Mouse (Mus musculus): ENCODE measurements around the gene Fxyd7.

DNA sequence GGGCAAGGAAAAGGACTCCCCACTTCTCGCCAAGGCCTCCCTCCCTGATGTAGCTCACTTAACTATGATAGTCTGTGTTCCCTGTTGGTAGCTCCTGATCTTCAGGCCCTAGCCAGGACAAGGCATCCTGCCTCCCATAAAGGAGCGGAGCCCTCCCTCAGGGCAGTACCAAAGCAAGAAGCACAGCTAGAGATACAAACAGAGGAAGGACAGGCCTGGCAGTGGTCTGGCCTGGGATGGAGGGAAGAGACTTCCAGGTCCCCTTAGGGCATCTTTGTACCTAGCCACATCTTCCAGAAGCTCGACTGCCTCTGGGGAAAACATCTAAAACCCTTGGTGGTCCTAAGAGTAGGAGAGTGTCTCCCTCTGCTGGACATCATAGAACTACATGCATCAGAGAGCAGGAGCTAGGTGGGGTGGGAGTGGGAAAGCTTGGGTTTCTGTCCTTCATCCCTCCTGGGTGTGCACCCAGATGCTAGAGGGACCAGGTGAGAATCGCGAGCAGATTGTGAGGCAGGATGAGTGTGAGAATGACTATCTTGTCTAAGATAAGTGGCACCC lies 26.7 kb upstream of the Fxyd7 start:
- TF ChIP-seq CTCF (IDR thresholded peaks at IDR 0.05; ENCODE audit: insufficient read depth, low read depth, low read length) = peak; percentile 29; the same call in 1 of the 2 replicates
- no peak for TF ChIP-seq POLR2A (IDR thresholded peaks at IDR 0.05; ENCODE audit: insufficient read depth, low read depth, low read length)
